Mouse (Mus musculus): Measurements from ENCODE around the gene Adora3.

Gene Adora3

DNA sequence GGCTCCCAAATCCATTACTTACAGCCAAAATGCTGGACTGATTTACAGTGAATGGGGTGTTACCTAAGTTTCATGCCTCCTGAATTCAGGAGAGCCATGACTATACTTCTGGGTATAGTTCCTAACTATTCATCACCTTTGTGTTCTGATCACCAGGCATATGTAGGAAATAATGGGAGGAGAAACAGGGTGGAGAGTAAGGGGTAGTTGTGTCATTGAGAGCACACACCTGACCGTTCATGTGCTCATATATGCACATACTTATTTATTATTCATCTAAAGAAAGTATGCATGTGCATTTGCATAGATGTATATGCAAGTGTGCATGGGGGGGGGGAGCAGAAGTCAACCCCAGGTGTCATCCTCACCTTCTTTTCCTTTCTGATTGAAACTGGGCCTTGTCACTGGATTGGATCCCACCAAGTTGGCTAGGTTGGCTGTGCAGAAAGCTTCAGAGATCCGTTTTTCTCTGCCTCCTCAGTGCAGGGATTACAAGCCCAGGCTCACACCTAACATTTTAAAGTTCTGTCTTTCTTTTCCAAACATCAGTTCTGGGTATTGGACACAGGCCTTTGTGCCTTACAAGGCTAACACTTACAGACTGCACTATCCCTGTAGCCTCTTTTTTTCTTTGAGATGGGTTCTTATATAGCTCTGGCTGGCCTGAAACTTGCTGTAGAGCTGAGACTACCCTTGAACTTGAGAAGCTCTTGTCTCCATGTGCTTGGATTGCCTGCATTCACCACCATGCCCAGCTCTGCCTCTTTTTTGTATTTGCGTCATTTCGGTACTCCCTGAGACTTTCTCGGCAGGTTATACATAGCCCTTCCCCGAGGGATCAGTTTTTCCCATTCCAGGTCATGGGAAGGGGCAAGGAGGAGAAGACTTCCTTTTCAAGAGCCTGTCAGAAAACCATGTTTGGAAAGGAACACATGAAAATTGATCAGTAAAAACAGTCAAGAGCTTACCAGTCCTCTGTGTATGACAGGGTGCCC, 3.1 kb downstream of the Adora3 start:
- in situ Hi-C loops (cut with MboI; ENCODE audit: unreplicated experiment in 2 of 2) = no loop called here

DNA sequence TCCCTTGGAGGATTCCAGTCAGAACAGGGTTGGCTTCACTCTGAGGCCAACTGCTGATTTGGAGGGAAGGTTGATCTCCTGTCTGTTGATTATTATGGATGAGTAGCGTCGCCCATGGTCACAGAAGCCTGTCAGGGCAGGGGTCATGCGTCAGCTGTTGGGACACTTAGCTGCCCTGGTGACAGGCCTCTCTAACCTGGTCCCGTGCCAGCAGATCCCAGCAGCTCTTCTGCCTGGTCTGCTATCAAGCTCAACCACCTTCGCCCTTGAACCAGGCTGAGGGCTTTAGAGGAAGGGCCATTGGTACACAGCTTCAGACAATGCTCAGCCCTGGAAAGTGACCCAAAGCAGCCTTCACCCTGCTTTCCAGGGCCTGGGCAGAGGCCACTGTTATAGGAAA, 5.4 kb downstream of the Adora3 start:
- in situ Hi-C loops (cut with MboI; ENCODE audit: unreplicated experiment in 2 of 2) = no loop called here

DNA sequence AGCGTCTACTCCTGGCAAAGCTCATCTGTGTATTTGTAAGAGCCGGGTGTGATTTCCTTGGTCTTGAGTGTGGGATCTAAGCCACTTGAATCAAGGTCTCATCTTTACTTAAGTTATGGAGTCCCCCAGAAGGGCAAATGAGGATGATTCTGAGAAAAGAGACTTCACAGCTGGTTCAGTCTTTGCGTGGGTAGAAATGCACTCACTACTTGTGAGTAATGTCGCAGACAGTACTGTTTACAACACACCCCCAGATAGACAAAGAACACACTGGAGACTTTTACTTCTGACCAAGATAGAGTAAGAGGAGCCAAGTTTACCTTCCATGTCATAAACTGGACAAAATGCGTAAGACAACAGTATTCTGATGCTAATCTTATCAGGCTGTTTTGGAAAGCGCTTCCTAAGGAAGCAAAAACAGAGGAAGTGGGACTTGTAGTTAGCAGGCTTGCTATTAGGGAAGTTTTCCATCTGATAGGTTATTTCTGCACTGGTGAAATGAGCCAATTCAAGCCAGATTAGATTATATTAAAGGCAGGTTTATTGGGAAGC, 6.7 kb downstream of the Adora3 start:
- in situ Hi-C loops (cut with MboI; ENCODE audit: unreplicated experiment in 2 of 2) = no loop called here

DNA sequence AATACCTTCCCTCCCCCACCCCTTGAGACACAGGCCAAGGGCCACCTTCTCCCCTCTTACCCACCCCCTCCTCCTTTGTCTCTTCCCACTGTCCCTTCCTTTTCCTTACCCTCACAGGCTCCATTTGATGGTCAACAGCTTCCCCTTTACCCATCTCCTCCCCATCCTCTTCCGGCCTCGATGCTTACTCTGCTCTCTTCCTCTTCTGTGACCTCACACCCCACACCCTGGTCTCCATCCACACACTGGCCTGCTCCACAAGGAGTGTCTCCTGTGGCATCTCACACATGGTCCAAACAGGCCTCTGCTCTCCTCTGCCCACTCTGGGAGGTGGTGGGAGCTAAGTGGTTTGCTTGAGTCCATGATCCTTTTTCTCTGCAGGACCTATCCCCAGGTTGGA, 7.3 kb downstream of the Adora3 start:
- in situ Hi-C loops (cut with MboI; ENCODE audit: unreplicated experiment in 2 of 2) = no loop called here

DNA sequence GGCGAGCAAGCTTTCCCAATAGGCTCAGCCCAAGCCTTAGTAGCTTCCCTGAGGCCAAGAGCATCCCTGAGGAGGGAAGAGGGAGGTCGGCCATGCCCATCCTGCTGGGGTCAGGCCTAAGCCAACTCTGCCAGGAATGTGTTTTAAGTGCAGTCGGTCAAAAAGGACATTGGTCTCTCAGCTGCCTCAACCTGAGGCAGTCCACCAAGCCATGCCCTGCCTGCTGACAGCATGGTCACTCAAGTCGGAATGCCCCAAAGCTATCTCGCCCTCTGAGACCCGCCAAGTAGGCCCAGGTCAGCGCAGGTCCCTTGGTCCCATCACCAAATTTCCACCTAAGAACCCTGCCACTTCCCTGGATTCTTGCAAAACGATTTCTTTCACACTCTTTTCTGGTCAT, 8.1 kb downstream of the Adora3 start:
- in situ Hi-C loops (cut with MboI; ENCODE audit: unreplicated experiment in 2 of 2) = no loop called here

DNA sequence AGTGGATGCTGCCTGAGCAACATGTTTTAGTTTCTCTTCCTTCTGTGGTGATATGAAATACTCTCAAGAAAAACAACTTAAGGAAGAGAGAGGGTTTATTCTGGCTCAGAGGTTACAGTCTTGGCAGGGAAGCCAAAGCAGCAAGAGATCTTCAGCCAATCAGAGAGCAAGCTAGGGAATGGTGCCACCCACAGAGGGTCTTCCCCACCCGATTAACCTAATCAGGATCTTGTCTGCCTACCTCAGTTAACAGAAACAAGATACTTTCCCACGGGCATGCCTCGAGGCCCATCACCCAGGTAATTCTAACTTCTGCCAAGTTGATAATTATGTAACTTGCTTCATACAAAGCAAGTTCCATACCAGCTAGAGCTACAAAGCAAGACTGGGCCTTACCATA, 9.8 kb downstream of the Adora3 start:
- in situ Hi-C loops (cut with MboI; ENCODE audit: unreplicated experiment in 2 of 2) = no loop called here

DNA sequence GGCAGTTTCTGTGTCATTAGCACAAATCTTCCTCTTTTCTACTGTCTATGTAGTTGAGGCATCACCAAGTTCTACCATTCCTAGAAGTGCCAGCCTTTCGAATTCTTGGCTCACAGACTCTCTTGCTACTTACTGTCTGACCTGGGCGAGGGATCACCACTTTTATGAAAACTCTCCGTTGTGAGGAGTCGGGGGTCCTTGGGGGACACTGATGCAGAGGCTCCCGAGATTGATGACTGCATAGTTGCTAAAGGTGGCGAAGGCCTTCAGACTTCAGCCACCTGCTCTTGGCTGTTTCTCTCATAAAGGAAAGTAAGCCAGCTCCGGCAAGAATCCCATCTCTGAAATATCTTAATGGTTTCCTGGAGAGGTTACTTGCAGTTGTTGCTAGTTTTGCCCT, 11.4 kb downstream of the Adora3 start:
- in situ Hi-C loops (cut with MboI; ENCODE audit: unreplicated experiment in 2 of 2) = no loop called here

DNA sequence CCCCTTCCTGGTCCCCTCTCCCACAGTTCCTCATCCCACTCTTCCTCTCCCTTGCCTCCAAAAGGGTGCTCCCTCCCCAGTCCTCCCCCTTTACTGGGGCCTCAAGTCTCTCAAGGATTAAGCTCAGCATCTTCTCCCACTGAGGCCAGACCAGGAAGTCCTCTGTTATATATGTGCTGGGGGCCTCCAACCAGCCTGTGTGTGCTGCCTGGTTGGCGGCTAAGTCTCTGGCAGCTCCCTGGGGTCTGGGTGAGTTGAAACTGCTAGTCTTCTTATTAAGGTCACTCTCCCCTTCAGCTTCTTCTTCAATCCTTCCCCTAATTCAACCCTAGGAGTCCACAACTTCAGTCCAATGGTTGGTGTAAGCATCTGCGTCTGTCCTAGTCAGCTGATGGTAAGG, 12.5 kb downstream of the Adora3 start:
- in situ Hi-C loops (cut with MboI; ENCODE audit: unreplicated experiment in 2 of 2) = no loop called here

DNA sequence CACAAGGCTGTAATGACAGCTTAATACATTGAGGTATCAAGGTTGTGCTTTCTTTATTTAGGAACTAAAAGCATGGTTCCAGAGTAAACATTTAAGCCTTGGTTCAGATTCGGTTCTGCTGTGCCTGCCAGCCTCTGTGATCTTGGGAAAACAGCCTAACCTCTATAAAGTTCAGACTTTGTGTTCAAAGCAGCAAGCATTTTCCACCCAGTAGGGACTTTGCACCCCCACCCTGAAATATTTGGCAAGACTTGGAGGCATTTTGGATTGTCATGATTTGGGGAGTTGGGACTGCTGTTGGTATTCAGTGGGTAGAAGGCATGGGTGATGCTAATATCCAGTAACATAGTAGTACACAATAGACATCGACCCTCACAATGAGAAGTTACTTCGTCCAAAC, 18.3 kb downstream of the Adora3 start:
- in situ Hi-C loops (cut with MboI; ENCODE audit: unreplicated experiment in 2 of 2) = no loop called here

DNA sequence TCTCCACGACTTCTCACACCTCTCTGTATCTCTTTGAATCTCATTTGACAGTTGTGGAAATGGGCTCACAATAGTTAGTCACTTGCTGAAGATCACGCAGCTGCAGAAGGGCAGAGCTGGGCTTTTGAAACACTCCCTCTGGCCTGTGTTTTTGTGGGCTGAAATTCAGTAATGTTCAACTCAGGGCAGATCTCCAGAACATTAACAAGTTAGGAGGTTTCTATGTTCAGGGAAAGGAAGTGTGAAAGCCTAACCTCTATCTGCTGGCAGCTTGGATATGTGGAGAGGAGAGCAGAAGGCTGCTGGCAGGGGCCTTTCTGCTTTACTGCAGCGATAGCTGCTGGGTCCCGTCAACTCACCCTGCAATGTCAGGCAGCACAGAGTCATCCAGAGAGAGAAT, 19.6 kb downstream of the Adora3 start:
- in situ Hi-C loops (cut with MboI; ENCODE audit: unreplicated experiment in 2 of 2) = loop anchor here (5.0 to 10.0 kb wide), 4 partner anchors 68 to 1025 kb away; partner anchors contain the start of genes Capza1 (in 1 of the 2) and St7l (in 1 of the 2)

DNA sequence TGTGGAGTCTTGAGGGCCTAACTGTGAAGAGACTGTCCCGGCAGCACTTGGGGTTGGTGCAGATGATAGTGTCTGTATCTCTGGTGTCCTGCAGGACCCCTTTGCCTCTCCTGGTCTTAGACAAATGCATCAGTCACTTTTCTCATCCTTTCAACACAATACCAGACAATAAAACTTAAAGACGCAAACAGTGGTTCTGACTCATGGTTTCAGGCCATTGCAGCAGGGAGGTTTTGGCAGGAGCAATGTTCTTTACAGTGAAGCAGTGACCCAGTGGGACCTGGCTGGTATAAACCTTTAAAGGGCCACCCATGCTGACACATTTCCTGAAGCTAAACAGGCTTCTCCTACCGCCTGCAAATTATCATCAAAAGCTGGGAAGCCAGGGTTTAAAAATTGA, 20.5 kb downstream of the Adora3 start:
- in situ Hi-C loops (cut with MboI; ENCODE audit: unreplicated experiment in 2 of 2) = loop anchor here (5.0 to 10.0 kb wide), 4 partner anchors 69 to 1026 kb away; partner anchors contain the start of genes Capza1 (in 1 of the 2) and St7l (in 1 of the 2)

DNA sequence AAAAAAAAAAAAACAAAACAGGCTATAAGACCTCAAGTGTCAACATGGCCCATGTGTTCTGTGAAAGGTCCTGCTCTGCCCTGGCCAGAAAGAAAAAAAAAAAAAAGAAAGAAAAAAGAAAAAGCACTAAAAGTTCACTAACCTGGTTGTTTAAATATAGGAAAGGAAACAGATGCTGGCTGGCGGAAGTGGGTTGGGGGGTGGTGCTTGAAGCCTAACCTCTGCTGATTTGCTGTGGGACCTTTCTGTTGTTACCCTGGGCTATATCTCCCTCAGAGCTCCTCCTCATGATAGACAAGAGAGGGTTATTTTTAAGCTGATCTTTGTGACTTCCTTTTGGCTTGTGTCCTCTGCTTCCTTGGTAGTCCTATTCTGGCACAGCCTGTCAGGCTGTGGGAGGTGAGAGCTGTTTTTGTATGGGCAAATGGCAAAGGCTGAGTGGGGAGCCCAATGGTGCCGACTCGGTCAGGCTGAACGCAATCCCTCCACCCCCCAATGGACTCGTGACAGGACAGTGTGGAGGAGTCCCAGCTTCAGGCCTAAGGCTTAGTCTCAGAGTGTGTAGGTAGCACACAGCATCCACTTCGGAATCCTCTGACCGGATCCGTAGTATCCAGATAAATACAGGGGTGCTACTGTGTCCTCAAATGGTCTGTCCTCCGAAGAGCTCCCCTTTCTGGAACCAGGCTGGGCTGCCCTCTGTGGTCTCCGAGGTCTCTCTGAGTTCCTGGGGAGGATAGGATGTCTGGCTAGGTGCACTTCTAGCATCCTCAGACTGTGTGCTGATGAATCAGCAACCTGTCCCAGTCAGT, 21.3 kb downstream of the Adora3 start:
- in situ Hi-C loops (cut with MboI; ENCODE audit: unreplicated experiment in 2 of 2) = loop anchor here (5.0 to 10.0 kb wide), 4 partner anchors 70 to 1027 kb away; partner anchors contain the start of genes Capza1 (in 1 of the 2) and St7l (in 1 of the 2)

DNA sequence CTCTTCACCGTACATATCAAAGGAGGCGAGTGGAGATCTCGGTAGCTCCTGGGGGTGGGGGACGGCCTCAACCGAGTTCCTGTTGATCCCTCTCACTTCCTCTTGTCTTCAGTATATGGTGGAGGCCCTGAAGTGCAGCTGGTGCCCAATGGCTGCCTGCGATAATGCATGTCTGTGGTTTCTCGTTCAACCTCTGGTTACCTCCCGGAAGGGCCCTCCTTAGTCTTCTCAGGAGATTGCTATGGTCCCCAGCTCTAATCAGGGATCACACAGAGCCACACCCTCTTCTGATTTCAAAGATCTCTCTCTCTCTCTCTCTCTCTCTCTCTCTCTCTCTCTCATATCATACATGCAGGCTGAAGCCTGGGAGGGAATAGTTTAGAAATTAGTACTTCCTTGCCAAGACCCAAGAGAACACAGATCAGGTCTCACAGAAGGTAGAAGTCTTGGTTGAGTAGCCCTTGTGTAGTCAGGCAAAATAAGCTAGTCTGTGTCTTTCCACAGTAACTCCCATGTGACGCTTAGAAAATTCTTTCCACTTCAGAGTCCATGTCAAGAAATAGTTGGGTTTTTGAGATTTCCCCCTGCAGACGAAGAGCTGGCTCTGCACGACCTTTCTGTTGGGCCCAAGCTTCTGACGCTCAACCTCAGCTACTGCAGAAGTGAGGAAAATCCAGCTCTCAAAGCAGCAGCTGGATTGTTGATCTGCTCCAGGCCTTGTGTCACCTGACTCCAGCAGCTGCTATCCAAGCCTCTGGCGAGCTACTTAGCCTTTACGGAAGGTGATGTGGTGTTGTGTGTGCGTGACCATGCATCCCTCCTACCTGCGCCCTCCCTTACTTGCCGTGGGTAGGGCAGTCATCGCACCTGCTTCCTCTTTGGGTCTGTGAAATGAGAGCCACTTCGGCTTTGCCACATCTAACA, 22.2 kb downstream of the Adora3 start:
- in situ Hi-C loops (cut with MboI; ENCODE audit: unreplicated experiment in 2 of 2) = loop anchor here (5.0 to 10.0 kb wide), 4 partner anchors 71 to 1028 kb away; partner anchors contain the start of genes Capza1 (in 1 of the 2) and St7l (in 1 of the 2)

DNA sequence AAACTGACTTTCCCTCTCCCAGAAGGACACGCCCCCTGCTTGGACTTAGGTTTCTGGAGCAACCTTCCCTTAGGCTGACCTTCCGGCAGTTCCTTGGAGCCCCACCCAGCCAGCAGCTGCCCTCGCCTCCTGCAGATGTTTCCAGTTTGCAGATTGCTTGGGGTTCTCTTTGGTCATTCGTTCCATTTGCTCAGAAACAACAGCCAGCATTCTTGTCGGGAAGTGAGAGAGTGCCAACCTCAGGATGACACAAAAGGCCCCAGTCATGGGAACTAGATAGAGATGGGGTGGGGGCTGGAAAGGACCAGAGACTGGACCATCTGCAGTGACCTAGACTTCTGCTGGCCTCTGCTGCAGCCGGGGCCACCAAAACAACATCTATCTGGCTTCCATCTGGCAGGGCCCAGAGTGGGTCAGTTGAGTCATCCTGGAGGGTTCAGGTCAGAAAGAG, 23.3 kb downstream of the Adora3 start:
- in situ Hi-C loops (cut with MboI; ENCODE audit: unreplicated experiment in 2 of 2) = loop anchor here (5.0 to 10.0 kb wide), 4 partner anchors 72 to 1029 kb away; partner anchors contain the start of genes Capza1 (in 1 of the 2) and St7l (in 1 of the 2)

DNA sequence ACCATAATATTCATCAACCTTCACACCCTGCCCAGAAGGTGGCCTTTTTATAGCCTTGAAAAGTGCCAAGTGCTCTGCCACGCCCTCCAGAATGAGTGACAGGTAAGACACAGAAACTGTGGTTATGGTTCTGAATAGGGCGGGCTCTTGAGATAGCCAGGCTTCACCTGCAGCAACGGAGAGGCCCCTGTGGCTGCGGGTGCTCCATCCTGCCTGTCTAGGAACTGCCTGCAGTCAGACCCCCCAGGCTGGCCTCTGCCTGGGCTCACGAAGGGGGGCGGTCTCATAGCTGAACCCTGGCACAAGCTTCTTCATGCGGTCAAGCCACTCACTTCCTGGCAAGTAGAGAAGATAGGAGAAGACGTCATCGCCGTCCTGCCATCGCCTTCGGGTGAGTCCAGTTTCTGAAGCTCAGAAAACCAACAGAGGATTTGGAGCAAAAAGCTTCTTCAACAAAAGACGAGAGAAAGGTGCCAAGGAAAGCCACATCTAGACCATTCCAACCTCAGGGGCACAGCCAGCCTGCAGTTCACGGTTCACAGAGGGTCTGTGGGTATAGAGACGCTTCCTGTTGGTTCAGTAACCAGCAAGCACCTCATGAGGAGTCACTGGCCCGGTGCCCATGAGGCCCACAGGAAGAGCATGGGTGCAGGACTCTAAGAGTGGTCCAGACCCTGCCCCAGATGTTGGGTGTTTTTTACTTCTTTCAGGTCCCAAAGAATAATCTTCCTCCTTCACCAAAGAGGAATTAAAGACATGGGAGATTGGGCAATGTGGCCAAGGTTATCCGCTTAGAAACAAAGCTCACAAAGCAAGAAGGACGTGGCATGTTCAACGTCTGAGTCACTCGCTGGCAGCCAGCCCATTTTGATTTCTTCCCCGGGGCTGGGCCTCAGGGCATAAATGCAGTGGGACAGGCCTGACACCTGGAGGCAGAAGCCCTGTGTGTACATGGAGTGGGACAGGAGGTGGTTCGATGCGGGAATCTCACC, 24.2 kb downstream of the Adora3 start:
- in situ Hi-C loops (cut with MboI; ENCODE audit: unreplicated experiment in 2 of 2) = loop anchor here (5.0 to 10.0 kb wide), 6 partner anchors 73 to 1030 kb away; partner anchors contain the start of genes Ddx20 (in 2 of the 2), Capza1 (in 1 of the 2) and St7l (in 1 of the 2)

DNA sequence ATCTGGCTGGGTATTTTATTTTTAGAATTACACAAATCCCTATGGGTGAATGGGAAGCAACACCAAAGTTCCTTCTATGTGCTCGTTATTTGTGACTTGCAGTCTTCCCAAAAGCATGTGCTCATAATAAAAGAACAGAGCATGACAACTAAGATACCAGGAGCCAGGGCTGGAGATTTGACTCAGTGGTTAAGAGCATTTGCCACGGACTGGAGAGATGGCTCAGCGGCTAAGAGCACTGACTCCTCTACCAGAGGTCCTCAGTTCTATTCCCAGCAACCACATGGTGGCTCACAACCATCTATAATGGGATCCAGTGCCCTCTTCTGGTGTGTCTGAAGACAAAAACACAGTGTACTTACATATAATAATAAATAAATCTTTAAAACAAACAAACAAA, 26.2 kb downstream of the Adora3 start:
- in situ Hi-C loops (cut with MboI; ENCODE audit: unreplicated experiment in 2 of 2) = loop anchor here (5.0 to 10.0 kb wide), 3 partner anchors 210 to 1032 kb away; partner anchors contain the start of genes Ddx20 (in 2 of the 2), Capza1 (in 1 of the 2) and St7l (in 1 of the 2)

DNA sequence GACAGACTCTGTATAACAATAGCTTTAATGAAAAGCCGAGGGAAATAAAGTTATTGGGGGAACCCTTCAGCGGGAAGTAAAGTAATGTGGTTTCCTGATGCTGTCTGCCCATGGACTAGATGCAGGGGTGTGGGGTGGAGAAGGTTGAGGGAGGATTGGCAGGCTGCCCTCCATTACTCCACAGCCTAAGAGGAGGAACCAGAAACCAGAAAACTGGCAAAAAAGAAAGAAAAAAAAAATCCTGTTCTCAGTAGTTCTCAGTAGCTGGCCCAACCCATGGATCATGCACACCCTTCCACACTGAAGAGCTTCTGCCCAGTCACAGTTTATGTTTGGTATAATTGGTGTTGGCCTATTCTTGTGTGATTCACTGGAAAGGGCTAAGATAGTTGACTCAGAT, 27.7 kb downstream of the Adora3 start:
- in situ Hi-C loops (cut with MboI; ENCODE audit: unreplicated experiment in 2 of 2) = loop anchor here (5.0 to 10.0 kb wide), 3 partner anchors 211 to 1034 kb away; partner anchors contain the start of genes Ddx20 (in 2 of the 2), Capza1 (in 1 of the 2) and St7l (in 1 of the 2)

DNA sequence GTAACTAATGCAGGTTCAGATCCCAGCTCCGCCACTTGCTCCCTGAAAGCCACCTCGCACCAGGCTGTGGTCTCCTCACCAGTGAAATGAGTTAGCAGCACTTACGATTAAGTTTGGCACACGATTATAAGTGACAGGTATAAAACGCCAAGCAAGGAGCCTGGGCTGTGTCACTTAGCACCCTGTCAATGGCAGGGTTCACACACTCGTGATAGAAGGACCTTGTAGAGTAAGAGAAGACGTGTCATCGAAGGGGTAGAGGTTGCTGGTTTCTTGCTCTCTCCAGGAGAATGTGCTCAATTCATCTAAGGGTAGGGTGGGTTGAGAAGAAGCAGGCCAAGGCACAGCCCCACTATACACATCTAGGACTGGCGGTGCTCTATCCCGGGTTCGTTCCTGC, 28.2 kb downstream of the Adora3 start:
- in situ Hi-C loops (cut with MboI; ENCODE audit: unreplicated experiment in 2 of 2) = loop anchor here (5.0 to 10.0 kb wide), 3 partner anchors 212 to 1034 kb away; partner anchors contain the start of genes Ddx20 (in 2 of the 2), Capza1 (in 1 of the 2) and St7l (in 1 of the 2)
